Mouse (Mus musculus) gastrocnemius, adult 8-10 months (tissue): ENCODE results near the gene Gabrb1. TPM values are rescaled to one million over a fixed set of nuclear protein-coding genes. Genes with fewer than 3 reads are reported as not detected.
"Not testable (repeated sequence)": the region's sequence is repeated elsewhere in the genome, so short reads cannot be mapped to it uniquely, and the experiment has no call there.

ENCODE experiments used
- DNase-seq, 2 experiments: peaks; one replicate each; pipeline ENCODE4 v3.0.0; 2022; ENCODE audit warnings: low spot score in 2 of 2
- total RNA-seq, 4 experiments: library from RNA; stranded (reverse); gene quantifications; 2 replicates each; pipeline ENCODE4 v1.2.4; 2022

The Gabrb1 gene
- total RNA-seq, 4 experiments from 2014 or later: 0.02 to 0.16 (median 0.05) TPM

- no peak for DNase-seq
These were observed 379.0 kb downstream of the Gabrb1 start for GRCm38 (mm10) chr5:72036954-72037353.

- no peak for DNase-seq
These were observed 385.6 kb downstream of the Gabrb1 start for GRCm38 (mm10) chr5:72043226-72044151.

GRCm38 (mm10) chr5:72046261-72046660, 388.3 kb downstream of the Gabrb1 start:
- no peak for DNase-seq

GRCm38 (mm10) chr5:72064079-72064478, 406.2 kb downstream of the Gabrb1 start:
- DNase-seq: no peak

GRCm38 (mm10) chr5:72068826-72069225, 410.9 kb downstream of the Gabrb1 start:
- DNase-seq: no peak

- DNase-seq: not testable (repeated sequence)
These were observed 411.5 kb downstream of the Gabrb1 start for GRCm38 (mm10) chr5:72069398-72069797.

GRCm38 (mm10) chr5:72076781-72077180, 418.9 kb downstream of the Gabrb1 start:
- no peak for DNase-seq

GRCm38 (mm10) chr5:72086518-72086917, 428.6 kb downstream of the Gabrb1 start:
- no peak for DNase-seq

GRCm38 (mm10) chr5:72094582-72094981, 436.7 kb downstream of the Gabrb1 start:
- no peak for DNase-seq

- no peak for DNase-seq
These were observed 437.1 kb downstream of the Gabrb1 start for GRCm38 (mm10) chr5:72095015-72095414.

GRCm38 (mm10) chr5:72104274-72104921, 446.5 kb downstream of the Gabrb1 start:
- no peak for DNase-seq

GRCm38 (mm10) chr5:72122414-72123037, 464.6 kb downstream of the Gabrb1 start:
- no peak for DNase-seq

GRCm38 (mm10) chr5:72126681-72127080, 468.8 kb downstream of the Gabrb1 start:
- DNase-seq: no peak

- DNase-seq: no peak
These were observed 476.0 kb downstream of the Gabrb1 start for GRCm38 (mm10) chr5:72133906-72134305.

GRCm38 (mm10) chr5:72138256-72138655, 480.3 kb downstream of the Gabrb1 start:
- no peak for DNase-seq

- DNase-seq: no peak
These were observed 481.7 kb downstream of the Gabrb1 start for GRCm38 (mm10) chr5:72139619-72140018.

GRCm38 (mm10) chr5:72148679-72149078, 490.8 kb downstream of the Gabrb1 start:
- no peak for DNase-seq

GRCm38 (mm10) chr5:72150870-72151269, 493.0 kb downstream of the Gabrb1 start:
- no peak for DNase-seq

- DNase-seq: not testable (repeated sequence)
These were observed 497.8 kb downstream of the Gabrb1 start for GRCm38 (mm10) chr5:72155686-72156085.

- no peak for DNase-seq
These were observed 498.7 kb downstream of the Gabrb1 start for GRCm38 (mm10) chr5:72156598-72156997.

GRCm38 (mm10) chr5:72158667-72159066, 500.8 kb downstream of the Gabrb1 start:
- no peak for DNase-seq

GRCm38 (mm10) chr5:72159537-72159936, 501.6 kb downstream of the Gabrb1 start:
- no peak for DNase-seq
